In genomic region chr4:136285811-136286371, GRCm38 (mm10) we compare ENCODE assay signal across 8 mouse cellular contexts. TPM values are rescaled to one million over a fixed set of nuclear protein-coding genes. Genes with fewer than 3 reads are reported as not detected.
DNase-seq lines count a peak whose midpoint lies in the region; ATAC-seq and TF ChIP-seq lines count a peak whose summit lies in the region.

No protein-coding gene starts in this region.

- ATAC-seq in kidney, embryonic 14.5 days (ENCODE audit: low FRiP score, low TSS enrichment): peak; percentile 84
- ATAC-seq in limb, embryonic 15.5 days (ENCODE audit: insufficient number of reproducible peaks, low FRiP score, low TSS enrichment, low read depth): peak; percentile 85

- H3K9me3 ChIP-seq in kidney, embryonic 14.5 days (ENCODE audit: control insufficient read depth, low read length): peaks cover 3% of the 10 kb centered on the region; the same call in 1 of the 2 replicates
- H3K9me3 ChIP-seq in limb, embryonic 15.5 days: no peaks in the 10 kb centered on the region

- under 1% methylated on average over 29 of the region's 29 CpGs for WGBS in kidney, embryonic 14.5 days
- under 1% methylated on average over 29 of the region's 29 CpGs for WGBS in limb, embryonic 15.5 days

- TF ChIP-seq POLR2A in bone marrow macrophage, adult 2 months (IDR thresholded peaks at IDR 0.05; ENCODE audit: borderline replicate concordance, low read depth, low read length): no peak
- TF ChIP-seq POLR2A in embryonic fibroblast, embryonic 13.5 days (IDR thresholded peaks at IDR 0.05; ENCODE audit: low read depth, low read length): peak; percentile 79

- TF ChIP-seq CTCF in bone marrow macrophage, adult 2 months (IDR thresholded peaks at IDR 0.05; ENCODE audit: low read depth, low read length): no peak
- no peak for TF ChIP-seq CTCF in embryonic fibroblast, embryonic 13.5 days (IDR thresholded peaks at IDR 0.05; ENCODE audit: borderline replicate concordance, insufficient read depth, low read length)

- peak overlapping the region; percentile 73 for H3K27ac ChIP-seq in bone marrow macrophage, adult 2 months (ENCODE audit: insufficient read depth, low read depth, low read length)
- H3K27ac ChIP-seq in embryonic fibroblast, embryonic 13.5 days (ENCODE audit: insufficient read depth, low read length): peak overlapping the region; percentile 90
- H3K27ac ChIP-seq in kidney, embryonic 14.5 days (ENCODE audit: low read depth, low read length): peak overlapping the region; percentile 89
- peak overlapping the region; percentile 95 for H3K27ac ChIP-seq in limb, embryonic 15.5 days

- H3K9ac ChIP-seq in kidney, embryonic 14.5 days (ENCODE audit: low read depth, low read length): peak overlapping the region; percentile 49
- peak overlapping the region; percentile 69 for H3K9ac ChIP-seq in limb, embryonic 15.5 days

- H3K36me3 ChIP-seq in kidney, embryonic 14.5 days (ENCODE audit: control insufficient read depth, insufficient read depth, low read length): peaks cover 35% of the 10 kb centered on the region
- H3K36me3 ChIP-seq in limb, embryonic 15.5 days: peaks cover 38% of the 10 kb centered on the region

- peak; percentile 97 for DNase-seq in A20 (ENCODE audit: low read depth, low spot score)
- DNase-seq in heart, adult 9 months (ENCODE audit: low spot score in 2 of 2): peak; percentile 97 to 99
- DNase-seq in monocyte, adult 2 months (ENCODE audit: low read depth in 1 of 2, low spot score in 2 of 2): peak; percentile 79 to 87
- DNase-seq in spleen, postnatal 36 days (ENCODE audit: low spot score in 2 of 2): peak; percentile 97 to 98

- peak overlapping the region; percentile 61 for H3K4me2 ChIP-seq in kidney, embryonic 14.5 days (replicated peaks; ENCODE audit: low read depth, low read length)
- H3K4me2 ChIP-seq in limb, embryonic 15.5 days: peak overlapping the region; percentile 84

- H3K4me1 ChIP-seq in bone marrow macrophage, adult 2 months (ENCODE audit: control insufficient read depth, insufficient read depth, low read length): peaks cover 16% of the 10 kb centered on the region
- peaks cover 6% of the 10 kb centered on the region for H3K4me1 ChIP-seq in embryonic fibroblast, embryonic 13.5 days (ENCODE audit: control insufficient read depth, insufficient read depth, low read length)
- peaks cover 27% of the 10 kb centered on the region for H3K4me1 ChIP-seq in kidney, embryonic 14.5 days (ENCODE audit: control insufficient read depth, insufficient read depth, low read length)
- H3K4me1 ChIP-seq in limb, embryonic 15.5 days: peaks cover 50% of the 10 kb centered on the region

- H3K27me3 ChIP-seq in kidney, embryonic 14.5 days (ENCODE audit: control insufficient read depth, insufficient read depth, low read length): no peaks in the 10 kb centered on the region; the same call in 1 of the 2 replicates
- no peaks in the 10 kb centered on the region for H3K27me3 ChIP-seq in limb, embryonic 15.5 days

- peak overlapping the region; percentile 77 for H3K4me3 ChIP-seq in bone marrow macrophage, adult 2 months (ENCODE audit: insufficient read depth, low read length)
- peak overlapping the region; percentile 68 for H3K4me3 ChIP-seq in embryonic fibroblast, embryonic 13.5 days (ENCODE audit: insufficient read depth, low read length)
- peak overlapping the region; percentile 63 for H3K4me3 ChIP-seq in kidney, embryonic 14.5 days (ENCODE audit: low read length)
- peak overlapping the region; percentile 68 for H3K4me3 ChIP-seq in limb, embryonic 15.5 days

RNA-seq across cellular contexts. Expression of gene Zfp46, which starts 1.4 kb away (rescaled TPM):
- 7.8 and 8.0 TPM in 2 replicates for polyA plus RNA-seq in bone marrow macrophage, adult 2 months (2012; ENCODE audit: insufficient read depth, insufficient read length, missing spikeins)
- polyA plus RNA-seq in embryonic fibroblast, embryonic 13.5 days (2011; ENCODE audit: insufficient read length, low read depth, missing spikeins): 22.4 and 23.2 TPM in 2 replicates
- polyA plus RNA-seq in kidney, embryonic 14.5 days (2014; fragmentation: Nextera tagmentation; extraction: Ambion mirVana): 12.2 and 22.0 TPM in 2 replicates
- polyA plus RNA-seq in limb, embryonic 15.5 days (2015; fragmentation: Nextera tagmentation; extraction: Ambion mirVana): 25.0 and 25.9 TPM in 2 replicates

RNA-seq across cellular contexts. Expression of gene Hnrnpr, which starts 24.9 kb away (rescaled TPM):
- 57.9 and 62.2 TPM in 2 replicates for polyA plus RNA-seq in bone marrow macrophage, adult 2 months (2012; ENCODE audit: insufficient read depth, insufficient read length, missing spikeins)
- 88.0 and 105 TPM in 2 replicates for polyA plus RNA-seq in embryonic fibroblast, embryonic 13.5 days (2011; ENCODE audit: insufficient read length, low read depth, missing spikeins)
- 115 and 180 TPM in 2 replicates for polyA plus RNA-seq in kidney, embryonic 14.5 days (2014; fragmentation: Nextera tagmentation; extraction: Ambion mirVana)
- 160 and 164 TPM in 2 replicates for polyA plus RNA-seq in limb, embryonic 15.5 days (2015; fragmentation: Nextera tagmentation; extraction: Ambion mirVana)

RNA-seq across cellular contexts. Expression of gene Tcea3, which starts 38.4 kb away (rescaled TPM):
- polyA plus RNA-seq in bone marrow macrophage, adult 2 months (2012; ENCODE audit: insufficient read depth, insufficient read length, missing spikeins): 6.9 and 7.8 TPM in 2 replicates
- 13.1 and 15.6 TPM in 2 replicates for polyA plus RNA-seq in embryonic fibroblast, embryonic 13.5 days (2011; ENCODE audit: insufficient read length, low read depth, missing spikeins)
- 5.4 and 6.3 TPM in 2 replicates for polyA plus RNA-seq in kidney, embryonic 14.5 days (2014; fragmentation: Nextera tagmentation; extraction: Ambion mirVana)
- polyA plus RNA-seq in limb, embryonic 15.5 days (2015; fragmentation: Nextera tagmentation; extraction: Ambion mirVana): 20.6 and 29.9 TPM in 2 replicates

Comparison
In these comparisons a context has a peak if more than half of its experiments do, and no peak if none do; other contexts are left out.
1. Peak in every context shown above with its lines: DNase-seq, ATAC-seq, H3K4me3 ChIP-seq and H3K27ac ChIP-seq.